Mouse (Mus musculus): ENCODE data around the gene Tdo2. TPM values are rescaled to one million over a fixed set of nuclear protein-coding genes. Genes with fewer than 3 reads are reported as not detected.

The Tdo2 gene
- polyA plus RNA-seq (2014; fragmentation: Nextera tagmentation; extraction: Ambion mirVana), result 3.1 and 3.4 TPM in 2 replicates

GRCm38 (mm10) chr3:81976102-81976501 is at the start of gene Tdo2:
Gene Tdo2, minus strand, starts transcription at chr3:81976202.
- Histone ChIP-seq H3K9ac (no peak within 1 kb of the TSS), H3K36me3 (ENCODE audit: insufficient read depth) (no peaks in the 10 kb centered on the region), H3K27me3 (ENCODE audit: insufficient read depth, low read length) (no peaks in the 10 kb centered on the region), H3K4me2 (no peak within 1 kb of the TSS), H3K27ac (ENCODE audit: low read depth) (0 out of 2 replicates have a peak within 1 kb of the TSS, but pooled peaks have one; percentile 24), H3K9me3 (ENCODE audit: low read depth, low read length) (no peaks in the 10 kb centered on the region), H3K4me1 (ENCODE audit: insufficient read depth) (no peaks in the 10 kb centered on the region), H3K4me3 (ENCODE audit: low read depth, low read length) (no peak within 1 kb of the TSS)
- TF ChIP-seq CTCF (IDR thresholded peaks at IDR 0.05; ENCODE audit: low read depth), result no peak
- DNase-seq (no peak), ATAC-seq (ENCODE audit: insufficient read depth) (no peak)

GRCm38 (mm10) chr3:82023065-82023464 is 47.1 kb upstream of the Tdo2 start:
- H3K9me3 ChIP-seq (ENCODE audit: low read depth, low read length), result no peaks in the 10 kb centered on the region
- 85% methylated on average over 3 of the region's 3 CpGs for WGBS
- no peak for ATAC-seq (ENCODE audit: insufficient read depth)

GRCm38 (mm10) chr3:82022421-82022920 is 46.5 kb upstream of the Tdo2 start:
- 86% methylated on average over 8 of the region's 8 CpGs for WGBS
- no peak for TF ChIP-seq CTCF (IDR thresholded peaks at IDR 0.05; ENCODE audit: low read depth)
- H3K9ac ChIP-seq, result no peak overlapping the region
- DNase-seq, result no peak
- H3K4me3 ChIP-seq (ENCODE audit: low read depth, low read length), result no peak overlapping the region
- no peaks in the 10 kb centered on the region for H3K27me3 ChIP-seq (ENCODE audit: insufficient read depth, low read length)
- H3K36me3 ChIP-seq (ENCODE audit: insufficient read depth), result no peaks in the 10 kb centered on the region
- ATAC-seq (ENCODE audit: insufficient read depth), result no peak
- H3K27ac ChIP-seq (ENCODE audit: low read depth), result no peak overlapping the region
- no peaks in the 10 kb centered on the region for H3K9me3 ChIP-seq (ENCODE audit: low read depth, low read length)
- no peak overlapping the region for H3K4me2 ChIP-seq
- H3K4me1 ChIP-seq (ENCODE audit: insufficient read depth), result no peaks in the 10 kb centered on the region

More at GRCm38 (mm10) chr3:82023065-82023464, 47.1 kb upstream of the Tdo2 start:
- no peak for TF ChIP-seq CTCF (IDR thresholded peaks at IDR 0.05; ENCODE audit: low read depth)
- no peaks in the 10 kb centered on the region for H3K4me1 ChIP-seq (ENCODE audit: insufficient read depth)
- no peak overlapping the region for H3K9ac ChIP-seq
- no peaks in the 10 kb centered on the region for H3K36me3 ChIP-seq (ENCODE audit: insufficient read depth)
- H3K4me3 ChIP-seq (ENCODE audit: low read depth, low read length), result no peak overlapping the region
- no peak for DNase-seq
- H3K27me3 ChIP-seq (ENCODE audit: insufficient read depth, low read length), result no peaks in the 10 kb centered on the region
- no peak overlapping the region for H3K4me2 ChIP-seq
- H3K27ac ChIP-seq (ENCODE audit: low read depth), result no peak overlapping the region

- Histone ChIP-seq H3K36me3 (ENCODE audit: insufficient read depth) (no peaks in the 10 kb centered on the region), H3K9me3 (ENCODE audit: low read depth, low read length) (no peaks in the 10 kb centered on the region), H3K4me1 (ENCODE audit: insufficient read depth) (no peaks in the 10 kb centered on the region), H3K4me3 (ENCODE audit: low read depth, low read length) (no peak overlapping the region), H3K4me2 (no peak overlapping the region), H3K9ac (no peak overlapping the region), H3K27me3 (ENCODE audit: insufficient read depth, low read length) (no peaks in the 10 kb centered on the region), H3K27ac (ENCODE audit: low read depth) (no peak overlapping the region)
- TF ChIP-seq CTCF (IDR thresholded peaks at IDR 0.05; ENCODE audit: low read depth), result no peak
- no peak for DNase-seq
- no peak for ATAC-seq (ENCODE audit: insufficient read depth)
- 63% methylated on average over 7 of the region's 7 CpGs for WGBS
Observed at GRCm38 (mm10) chr3:82014148-82014703, 38.2 kb upstream of the Tdo2 start.

- H3K36me3 ChIP-seq (ENCODE audit: insufficient read depth), result no peaks in the 10 kb centered on the region
- H3K9ac ChIP-seq, result no peak overlapping the region
- H3K27ac ChIP-seq (ENCODE audit: low read depth), result no peak overlapping the region
- no peak for ATAC-seq (ENCODE audit: insufficient read depth)
- H3K9me3 ChIP-seq (ENCODE audit: low read depth, low read length), result no peaks in the 10 kb centered on the region
- DNase-seq, result no peak
- no peaks in the 10 kb centered on the region for H3K4me1 ChIP-seq (ENCODE audit: insufficient read depth)
- no peaks in the 10 kb centered on the region for H3K27me3 ChIP-seq (ENCODE audit: insufficient read depth, low read length)
- no peak overlapping the region for H3K4me3 ChIP-seq (ENCODE audit: low read depth, low read length)
- H3K4me2 ChIP-seq, result no peak overlapping the region
- no peak for TF ChIP-seq CTCF (IDR thresholded peaks at IDR 0.05; ENCODE audit: low read depth)
- 98% methylated on average over 1 of the region's 1 CpGs for WGBS
Observed at GRCm38 (mm10) chr3:82007002-82007401, 31.0 kb upstream of the Tdo2 start.

GRCm38 (mm10) chr3:81995988-81996387 is 20.0 kb upstream of the Tdo2 start:
- ATAC-seq (ENCODE audit: insufficient read depth), result no peak
- Histone ChIP-seq H3K9me3 (ENCODE audit: low read depth, low read length) (no peaks in the 10 kb centered on the region), H3K27me3 (ENCODE audit: insufficient read depth, low read length) (no peaks in the 10 kb centered on the region), H3K36me3 (ENCODE audit: insufficient read depth) (no peaks in the 10 kb centered on the region), H3K9ac (no peak overlapping the region), H3K27ac (ENCODE audit: low read depth) (no peak overlapping the region), H3K4me2 (no peak overlapping the region), H3K4me3 (ENCODE audit: low read depth, low read length) (no peak overlapping the region), H3K4me1 (ENCODE audit: insufficient read depth) (no peaks in the 10 kb centered on the region)
- 3% methylated on average over 1 of the region's 1 CpGs for WGBS
- peak; percentile 84 for DNase-seq
- TF ChIP-seq CTCF (IDR thresholded peaks at IDR 0.05; ENCODE audit: low read depth), result peak; percentile 77

GRCm38 (mm10) chr3:81995371-81995770 is 19.4 kb upstream of the Tdo2 start:
- no peaks in the 10 kb centered on the region for H3K36me3 ChIP-seq (ENCODE audit: insufficient read depth)
- H3K9me3 ChIP-seq (ENCODE audit: low read depth, low read length), result no peaks in the 10 kb centered on the region
- ATAC-seq (ENCODE audit: insufficient read depth) (no peak), DNase-seq (no peak)
- H3K4me2 ChIP-seq, result no peak overlapping the region
- no peak for TF ChIP-seq CTCF (IDR thresholded peaks at IDR 0.05; ENCODE audit: low read depth)
- H3K9ac ChIP-seq, result no peak overlapping the region
- WGBS, result 38% methylated on average over 4 of the region's 4 CpGs
- no peaks in the 10 kb centered on the region for H3K4me1 ChIP-seq (ENCODE audit: insufficient read depth)
- no peaks in the 10 kb centered on the region for H3K27me3 ChIP-seq (ENCODE audit: insufficient read depth, low read length)
- H3K4me3 ChIP-seq (ENCODE audit: low read depth, low read length), result no peak overlapping the region
- no peak overlapping the region for H3K27ac ChIP-seq (ENCODE audit: low read depth)
